Mouse (Mus musculus) liver, embryonic 14.5 days (tissue): ENCODE results near the gene Olfr642.

Experiments
- CTCF ChIP-seq: IDR thresholded peaks from 2 replicates; pipeline ENCODE4 v1.5.1; 2016; ENCODE audit warnings: antibody characterized with exemption, low read depth, control low read depth
- EP300 ChIP-seq: IDR thresholded peaks from 2 replicates; pipeline ENCODE4 v1.6.1; 2016; ENCODE audit warnings: antibody characterized with exemption, low read depth

GRCm38 (mm10) chr7:104018953-104019352 is 33.5 kb downstream of the Olfr642 start:
- no peak for TF ChIP-seq CTCF
- no peak for TF ChIP-seq EP300
